Mouse (Mus musculus): ENCODE results near the gene Lpgat1.
A peak's percentile ranks its signal among the peaks of the same experiment; 100 is the strongest.

Gene Lpgat1

DNA sequence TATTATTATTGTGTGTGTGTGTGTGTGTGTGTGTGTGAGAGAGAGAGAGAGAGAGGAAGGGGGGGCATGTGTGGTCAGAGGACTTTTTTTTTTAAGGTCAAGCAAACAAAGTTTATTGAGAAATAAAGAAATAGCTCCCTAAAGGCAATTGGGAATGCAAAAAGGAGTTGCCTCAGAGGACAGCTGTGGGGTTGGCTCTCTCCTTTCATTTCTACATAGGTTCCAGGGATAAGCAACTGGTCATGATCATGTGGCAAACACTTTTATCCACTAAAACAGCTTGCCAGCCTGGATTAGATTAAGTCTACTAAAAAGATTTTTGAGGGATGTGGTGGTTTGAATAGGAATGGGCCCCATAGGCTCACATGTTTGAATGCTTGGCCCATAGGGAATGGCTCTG lies 18.8 kb downstream of the Lpgat1 start:
- no peak for DNase-seq

DNA sequence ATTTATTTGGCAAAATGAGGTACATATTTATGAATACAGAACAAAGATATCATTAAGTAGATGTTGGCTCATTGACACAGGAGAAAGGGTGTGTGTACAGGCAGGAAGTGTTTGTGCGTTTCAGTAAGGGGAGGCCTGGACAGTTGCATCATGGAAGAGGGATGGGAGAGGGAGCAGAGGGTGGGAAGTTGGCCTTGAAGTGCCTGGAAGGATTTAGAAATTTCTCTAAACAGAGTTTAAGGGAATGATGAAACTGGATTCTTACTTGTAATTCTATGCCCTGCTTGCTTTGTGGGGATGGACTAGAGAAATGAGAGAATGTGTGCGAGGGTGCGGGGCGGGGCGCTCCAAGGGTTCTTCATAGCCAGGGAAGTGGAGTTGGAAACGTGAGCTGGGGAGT lies 20.2 kb downstream of the Lpgat1 start:
- DNase-seq: no peak

DNA sequence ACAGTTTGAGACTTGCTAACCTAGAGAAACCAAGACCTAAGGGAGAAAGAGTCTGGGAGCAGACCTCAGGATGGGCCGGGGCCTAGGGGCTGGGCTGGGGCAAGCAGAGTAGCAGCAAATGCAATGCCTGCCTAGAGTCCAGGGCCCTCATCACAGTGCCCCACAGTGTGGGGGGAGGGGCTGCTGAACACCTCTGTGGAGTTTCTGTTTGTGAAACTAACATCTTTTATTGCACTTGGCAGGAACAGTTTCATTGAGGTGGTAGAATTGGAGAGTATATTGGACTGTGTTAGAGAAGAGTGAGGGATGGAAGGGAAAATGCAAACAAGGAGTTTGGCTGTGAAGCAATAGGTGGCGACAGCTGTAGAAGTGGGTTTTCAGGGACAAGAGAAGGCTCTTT lies 21.1 kb downstream of the Lpgat1 start:
- DNase-seq: no peak

- DNase-seq: no peak
Measured at GRCm38 (mm10) chr1:191740587-191741361, 23.1 kb downstream of the Lpgat1 start.

DNA sequence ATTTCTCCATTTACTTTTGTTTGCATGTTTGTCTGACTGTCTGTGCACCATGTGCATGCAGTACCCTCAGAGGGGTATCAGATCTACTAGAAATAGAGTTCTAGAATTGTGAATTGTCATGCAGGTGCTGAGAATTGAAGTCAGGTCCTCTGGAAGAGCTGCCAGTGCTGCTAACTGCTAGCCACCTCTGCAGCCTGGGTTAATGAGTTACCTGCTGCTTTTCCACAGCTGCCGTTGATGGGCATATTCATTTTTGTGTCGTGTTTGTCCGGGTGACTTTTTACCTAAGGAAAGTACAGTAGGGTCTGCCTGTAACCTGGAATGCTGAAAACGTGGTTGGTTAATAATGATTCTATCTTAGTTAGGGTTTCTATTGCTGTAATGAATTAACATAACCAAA lies 24.0 kb downstream of the Lpgat1 start:
- peak; percentile 23 for DNase-seq

GRCm38 (mm10) chr1:191748431-191748830 lies 30.8 kb downstream of the Lpgat1 start:
- no peak for DNase-seq

DNA sequence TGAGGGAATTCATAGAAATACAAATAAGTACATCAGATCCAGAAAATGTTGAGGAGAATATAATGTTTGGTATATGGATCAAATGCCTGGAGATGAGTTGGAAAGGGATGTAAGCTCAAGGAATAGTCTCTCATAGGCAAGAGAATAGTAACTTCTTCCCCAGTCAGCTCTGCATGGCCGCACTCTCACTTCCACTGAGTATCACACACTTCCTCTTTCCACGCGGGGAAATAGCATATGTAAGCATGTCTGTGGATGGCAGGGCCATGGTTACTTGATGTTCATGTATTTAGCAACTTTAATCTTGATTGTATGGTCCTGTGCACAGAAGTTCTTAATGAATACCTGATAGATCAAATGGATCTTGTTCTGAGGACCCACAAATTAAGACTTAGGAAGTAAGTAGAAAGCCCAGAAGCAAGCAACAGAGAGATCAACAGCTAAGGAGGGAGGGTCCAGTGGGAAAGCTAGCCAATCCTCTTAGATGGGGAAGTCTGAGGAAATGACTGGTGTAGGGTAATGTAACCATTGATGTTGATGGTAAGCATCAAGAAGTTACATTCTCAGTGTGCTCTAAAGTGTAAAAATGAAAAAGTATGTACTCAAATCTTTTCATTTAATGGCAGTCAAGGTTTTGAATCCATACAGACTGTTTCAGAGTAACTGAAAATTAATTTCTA lies 39.0 kb downstream of the Lpgat1 start:
- no peak for DNase-seq

DNA sequence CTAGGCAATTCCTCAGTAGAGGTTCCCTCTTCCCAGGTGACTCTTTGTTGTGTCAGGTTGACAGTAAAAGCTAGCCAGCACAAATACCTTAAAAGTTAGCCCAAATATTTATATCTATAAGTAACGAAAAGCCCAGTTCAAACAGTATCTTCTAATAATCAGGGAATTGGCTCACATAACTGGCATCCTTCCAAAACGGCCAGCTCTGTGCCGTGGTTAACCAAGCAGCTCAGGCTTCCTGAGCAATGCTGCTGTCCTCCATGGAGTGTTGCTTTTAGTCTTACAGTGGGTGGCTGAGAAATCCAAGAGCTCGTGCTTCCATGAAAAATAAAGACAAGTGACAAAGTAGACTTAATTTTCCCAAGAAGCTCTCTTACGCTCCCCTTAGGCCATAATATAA lies 56.5 kb downstream of the Lpgat1 start:
- DNase-seq: no peak

DNA sequence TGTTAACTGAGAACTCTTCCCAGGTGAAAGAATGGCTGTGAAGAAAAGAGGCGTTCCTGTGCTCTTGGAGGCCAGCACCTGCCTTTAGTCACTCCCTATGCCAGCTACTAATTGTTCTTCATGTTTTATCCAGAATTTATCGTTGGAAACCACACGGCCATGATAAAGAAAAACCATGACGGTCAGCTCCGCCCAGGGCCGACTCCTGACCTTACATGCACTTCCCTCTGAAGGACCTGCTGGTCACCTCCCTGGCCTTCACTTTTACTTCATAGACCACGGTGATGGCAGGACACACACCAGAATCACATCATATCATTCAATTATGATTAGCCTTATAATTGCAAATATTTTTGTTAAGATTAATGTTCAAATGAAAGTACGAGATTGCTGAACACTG lies 57.5 kb downstream of the Lpgat1 start:
- no peak for DNase-seq

- DNase-seq: no peak
Measured at GRCm38 (mm10) chr1:191777521-191777920, 59.9 kb downstream of the Lpgat1 start.

DNA sequence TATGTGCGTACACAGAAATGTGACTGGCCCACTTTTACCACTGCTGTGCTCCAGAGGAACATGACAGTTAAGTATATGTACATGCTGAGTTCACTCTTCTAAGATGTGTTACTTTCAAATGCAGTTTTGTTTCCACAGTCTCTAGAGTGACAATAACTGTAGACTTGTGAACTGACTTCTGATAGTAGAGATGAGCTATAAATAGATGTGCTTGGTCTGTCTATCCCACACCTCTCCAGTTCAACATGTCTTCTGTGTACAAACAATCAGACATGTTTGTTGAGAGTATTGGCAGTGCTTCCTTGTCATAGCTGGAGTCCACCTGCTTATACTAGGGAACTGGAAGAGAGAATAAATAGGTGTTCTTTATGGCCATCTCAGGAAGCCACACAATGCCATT lies 62.8 kb downstream of the Lpgat1 start:
- DNase-seq: no peak

GRCm38 (mm10) chr1:191785108-191785507 lies 67.5 kb downstream of the Lpgat1 start:
- DNase-seq: no peak

DNA sequence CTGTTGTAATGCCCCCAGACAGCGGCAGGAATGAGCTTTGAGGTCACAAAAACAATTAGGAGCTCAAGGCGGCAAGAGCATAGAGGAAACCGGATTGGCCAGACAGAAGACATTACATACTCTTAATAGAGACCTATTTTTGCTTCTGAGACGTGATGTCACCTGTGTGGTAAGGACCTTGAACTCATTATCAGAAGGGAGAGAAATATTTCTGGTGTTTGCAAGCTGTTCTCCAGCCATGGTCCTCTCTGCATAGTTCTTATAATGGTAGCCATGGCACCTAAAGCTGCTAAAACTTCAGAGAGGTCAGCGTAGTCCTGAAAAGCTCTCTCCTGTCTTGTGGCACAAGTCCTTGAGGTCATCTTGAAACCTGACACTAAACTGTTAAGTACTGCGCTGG lies 68.6 kb downstream of the Lpgat1 start:
- no peak for DNase-seq

DNA sequence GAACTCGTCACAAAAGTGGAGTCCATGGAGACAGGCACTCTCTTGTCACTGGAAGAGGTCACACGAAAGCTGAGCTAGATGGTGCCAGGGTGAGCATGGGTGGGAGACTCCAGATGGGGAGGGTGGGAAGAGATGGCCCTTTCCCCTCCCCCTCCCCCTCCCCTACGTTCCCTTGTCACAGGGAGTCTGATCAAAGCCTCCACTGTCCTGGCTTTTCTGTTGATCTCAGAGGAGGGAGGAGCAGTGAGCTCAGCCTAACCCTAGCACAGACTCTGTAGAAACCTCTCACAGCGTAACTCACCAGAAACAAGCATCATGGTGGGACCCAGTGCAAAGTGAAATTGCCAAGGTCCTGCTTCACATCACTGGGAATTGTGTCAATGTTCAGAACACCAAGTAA lies 69.7 kb downstream of the Lpgat1 start:
- DNase-seq: no peak

- DNase-seq: no peak
Measured at GRCm38 (mm10) chr1:191792991-191793390, 75.4 kb downstream of the Lpgat1 start.

DNA sequence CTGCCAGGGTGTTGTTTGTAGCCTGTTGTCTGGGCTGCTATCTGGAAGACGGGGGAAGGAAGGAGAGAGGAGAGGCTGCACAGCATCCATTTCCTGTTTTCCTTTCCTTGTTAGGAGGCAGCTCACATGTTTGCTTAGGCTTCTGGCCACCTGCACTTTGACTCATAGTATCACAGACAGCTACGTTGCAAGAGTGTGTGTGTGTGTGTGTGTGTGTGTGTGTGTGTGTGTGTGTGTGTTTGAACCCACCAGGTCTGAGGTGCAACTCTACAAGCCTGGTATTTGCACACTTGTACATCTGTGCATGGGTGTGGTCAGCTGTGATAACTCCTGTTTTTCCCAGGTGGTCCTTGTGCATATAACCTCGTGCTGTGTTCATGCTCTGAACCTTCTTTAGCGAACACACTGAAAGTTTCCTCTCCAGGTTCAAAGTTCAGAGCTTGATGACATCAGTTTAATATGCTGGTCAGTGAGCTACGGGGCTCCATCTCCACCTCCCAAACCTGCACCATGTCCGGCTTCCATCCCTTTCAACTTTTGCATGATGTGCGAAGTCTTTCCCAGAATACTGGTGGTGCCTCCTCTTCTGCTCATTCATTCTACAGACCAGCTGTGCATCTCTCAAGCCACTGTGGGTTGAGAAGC lies 76.4 kb downstream of the Lpgat1 start:
- no peak for DNase-seq

DNA sequence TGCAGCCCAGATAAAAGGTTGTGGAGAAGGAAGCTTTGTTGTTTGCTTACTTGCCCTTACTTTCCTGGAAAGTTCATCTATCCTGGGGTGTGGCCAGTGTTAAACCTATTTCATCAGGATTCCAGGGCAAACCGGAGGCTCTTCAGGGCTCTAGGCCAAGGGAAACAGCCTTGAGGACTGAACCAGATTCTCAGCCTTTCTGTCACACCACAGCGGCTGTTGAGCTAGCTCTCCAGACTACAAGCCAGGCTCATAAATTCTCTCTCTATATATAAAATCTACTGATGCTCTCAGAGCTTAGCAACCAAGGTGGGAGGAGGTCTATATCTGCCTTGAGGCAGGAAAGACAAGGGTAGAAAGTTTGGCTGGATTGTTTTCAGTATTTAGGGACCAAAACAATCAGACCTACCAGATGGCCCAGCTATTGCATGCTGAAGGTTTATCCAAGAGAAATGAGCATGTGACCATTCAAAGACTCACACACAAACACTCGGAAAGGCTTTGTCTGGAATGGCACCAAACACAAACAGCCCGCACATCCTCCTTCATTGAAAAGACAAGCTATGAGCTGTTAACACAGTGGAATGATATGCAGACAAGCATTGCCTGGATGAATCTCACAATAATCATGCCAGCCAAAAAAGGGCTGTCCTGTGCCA lies 78.7 kb downstream of the Lpgat1 start:
- DNase-seq: no peak

GRCm38 (mm10) chr1:191802093-191802819 lies 84.6 kb downstream of the Lpgat1 start:
- peak; percentile 24 for DNase-seq

GRCm38 (mm10) chr1:191802820-191803655 lies 85.4 kb downstream of the Lpgat1 start:
- DNase-seq: no peak

DNA sequence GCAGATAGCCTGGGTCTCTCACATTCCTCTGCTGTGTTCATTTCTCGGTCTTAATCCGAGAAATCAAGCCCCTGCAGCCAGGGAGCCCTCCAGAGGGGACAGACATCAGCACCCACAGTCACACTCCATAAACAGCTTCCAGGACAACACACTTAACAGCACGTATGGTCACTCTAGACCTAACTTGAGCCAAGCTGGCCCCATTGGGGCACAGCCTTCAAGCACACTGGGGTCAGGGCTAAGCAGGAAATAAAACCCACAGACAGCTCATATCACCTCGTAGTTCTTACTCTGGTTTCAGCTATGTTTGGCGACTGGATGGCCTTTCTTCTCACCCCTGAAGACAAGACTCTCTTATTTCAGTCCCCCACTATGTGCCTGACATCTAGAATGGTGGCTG lies 87.1 kb downstream of the Lpgat1 start:
- no peak for DNase-seq

DNA sequence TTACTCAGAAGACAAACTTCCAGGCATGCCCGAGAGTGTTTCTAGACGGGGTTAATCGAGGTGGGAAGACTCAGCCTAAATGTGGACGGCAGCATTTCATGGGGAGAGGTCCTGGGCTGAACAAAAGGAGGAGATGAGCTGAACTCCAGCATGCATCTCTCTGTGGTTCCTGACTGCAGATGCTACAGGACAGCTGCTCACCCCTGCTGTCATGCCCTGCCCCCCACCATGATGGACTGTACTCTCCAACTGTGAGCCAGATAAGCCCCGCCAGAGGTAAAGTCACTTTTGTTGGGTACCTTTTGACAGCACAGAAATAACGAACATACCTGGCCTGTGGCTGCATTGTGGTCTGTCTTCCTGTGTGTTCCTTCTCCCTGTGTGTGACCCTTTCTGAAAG lies 88.2 kb downstream of the Lpgat1 start:
- DNase-seq: no peak

- DNase-seq: no peak
Measured at GRCm38 (mm10) chr1:191806740-191807139, 89.1 kb downstream of the Lpgat1 start.
